Mouse (Mus musculus): ENCODE data around the gene Pik3r5.

The Pik3r5 gene

DNA sequence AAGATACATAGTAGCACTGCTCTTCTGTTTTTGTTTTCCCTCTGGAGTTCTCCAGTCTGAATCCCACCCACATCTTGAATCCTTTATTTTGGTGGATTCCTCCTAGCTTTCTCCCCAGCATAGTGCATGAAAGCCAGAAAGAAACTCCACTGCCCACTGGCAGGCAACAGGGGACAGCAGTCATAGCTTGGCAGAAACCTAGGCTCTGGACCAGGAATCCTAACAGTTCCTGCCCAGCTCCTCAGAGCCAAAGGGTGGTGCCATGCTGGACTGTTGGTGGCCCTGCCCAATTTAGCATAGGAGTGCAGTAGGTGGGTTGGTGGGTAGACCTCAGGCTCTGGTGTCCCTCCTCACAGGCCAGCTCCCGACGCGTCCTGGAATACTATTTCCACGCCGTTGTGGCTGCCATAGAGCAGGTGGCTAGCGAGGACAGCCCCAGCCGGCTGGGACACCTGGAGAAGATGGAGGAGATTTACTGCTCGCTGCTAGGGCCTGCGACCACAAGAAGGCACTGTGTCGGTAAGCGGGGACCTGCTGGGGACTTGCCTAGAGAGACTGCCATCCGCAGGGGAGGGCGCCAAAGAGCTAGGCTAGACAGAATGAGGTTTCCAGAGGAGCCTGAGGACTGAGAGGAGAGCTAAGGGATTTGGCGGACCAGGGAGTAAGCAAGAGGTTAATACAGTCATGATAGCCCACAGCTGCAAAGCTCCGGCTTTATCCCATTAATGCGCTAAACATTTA is 99.3 kb downstream of the Pik3r5 start:
- peak; percentile 57 for DNase-seq (ENCODE audit: low spot score)

DNA sequence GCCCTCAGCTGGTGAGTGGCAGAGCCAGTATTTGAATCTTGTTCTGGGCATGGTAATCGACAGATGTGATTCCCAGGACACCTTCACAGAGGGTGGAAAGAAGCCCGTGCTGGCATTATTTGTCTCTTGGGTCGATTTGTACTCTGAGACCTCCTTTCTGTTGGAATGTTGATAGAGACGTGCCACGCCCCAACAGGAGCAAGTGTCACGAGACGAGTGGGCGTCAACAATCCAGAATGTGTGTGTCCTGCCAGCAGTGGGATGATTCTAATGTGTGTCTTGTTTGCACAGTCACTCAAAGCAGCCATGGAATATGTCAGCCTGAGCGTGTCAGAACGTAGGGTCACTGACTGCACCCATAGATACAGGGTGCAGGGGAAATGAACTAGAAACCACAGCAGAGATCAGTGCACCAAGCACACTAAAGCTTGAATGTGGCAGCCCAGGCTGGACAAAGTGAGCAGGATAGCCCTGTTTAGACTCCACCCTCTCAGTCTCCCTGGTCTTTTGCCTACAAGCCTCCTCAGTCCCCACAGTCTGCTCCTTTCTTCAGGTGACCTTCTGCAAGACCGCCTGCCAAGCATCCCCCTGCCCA is 100.1 kb downstream of the Pik3r5 start:
- no peak for DNase-seq (ENCODE audit: low spot score)

DNA sequence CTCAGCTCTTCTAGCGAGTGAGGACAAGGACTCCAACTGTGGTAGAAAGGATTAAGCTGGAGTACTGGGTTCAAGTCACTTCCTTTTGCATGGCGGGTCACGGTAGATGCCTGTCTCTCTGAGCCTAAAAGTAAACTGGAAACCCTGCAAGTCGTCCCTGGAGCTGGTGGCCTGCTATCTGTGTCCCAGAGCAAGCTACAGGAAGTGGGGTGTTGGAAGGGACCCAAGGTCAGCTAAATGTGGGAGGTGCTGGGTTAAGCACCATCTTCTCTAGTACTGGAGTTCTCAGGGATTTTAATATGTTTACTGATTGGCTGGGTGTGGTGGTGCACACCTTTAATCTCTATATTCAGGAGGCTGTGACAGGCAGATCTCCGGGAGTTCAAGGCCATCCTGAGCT is 100.9 kb downstream of the Pik3r5 start:
- DNase-seq (ENCODE audit: low spot score), result no peak

DNA sequence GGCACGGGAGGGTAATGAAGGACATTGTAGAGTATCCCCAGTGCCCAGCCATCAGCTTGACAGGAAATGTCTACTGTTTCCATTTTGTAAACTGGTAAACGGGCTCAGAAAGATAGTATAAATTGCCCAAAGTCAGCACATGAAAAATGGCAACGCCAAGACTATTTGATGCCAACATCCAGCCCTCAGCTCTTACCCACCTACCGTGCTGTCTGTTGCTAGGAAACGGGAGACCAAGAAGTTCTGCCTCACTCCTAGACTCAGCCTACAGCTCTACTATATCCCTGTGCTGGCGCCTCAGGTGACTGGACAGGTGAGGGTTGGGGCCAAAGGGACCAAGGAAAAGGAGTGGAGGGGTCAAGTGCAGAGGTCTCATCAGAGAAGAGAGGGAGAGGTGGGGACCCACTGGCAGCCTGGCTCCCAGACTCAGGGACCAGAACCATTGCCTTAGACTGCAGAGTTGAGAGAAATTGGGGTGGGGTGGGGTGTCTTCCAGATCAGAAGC is 102.1 kb downstream of the Pik3r5 start:
- DNase-seq (ENCODE audit: low spot score), result no peak

DNA sequence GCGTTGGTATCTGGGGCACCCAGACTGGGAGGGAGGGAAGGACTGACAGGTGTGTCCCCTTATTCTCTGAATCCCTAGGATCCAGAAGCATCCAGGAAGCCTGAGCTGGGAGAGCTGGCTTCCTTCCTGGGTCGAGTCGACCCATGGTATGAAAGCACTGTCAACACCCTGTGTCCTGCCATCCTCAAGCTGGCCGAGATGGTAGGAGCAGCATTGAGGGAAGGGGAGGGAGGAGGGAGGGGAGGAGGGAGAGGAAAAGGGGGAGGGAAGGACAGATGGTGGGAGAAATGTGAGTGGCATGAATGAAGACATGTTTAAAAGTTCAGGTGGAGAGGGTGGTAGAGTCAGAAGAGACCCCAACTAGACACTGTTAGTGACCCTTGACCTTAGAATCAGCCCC is 104.1 kb downstream of the Pik3r5 start:
- no peak for DNase-seq (ENCODE audit: low spot score)

DNA sequence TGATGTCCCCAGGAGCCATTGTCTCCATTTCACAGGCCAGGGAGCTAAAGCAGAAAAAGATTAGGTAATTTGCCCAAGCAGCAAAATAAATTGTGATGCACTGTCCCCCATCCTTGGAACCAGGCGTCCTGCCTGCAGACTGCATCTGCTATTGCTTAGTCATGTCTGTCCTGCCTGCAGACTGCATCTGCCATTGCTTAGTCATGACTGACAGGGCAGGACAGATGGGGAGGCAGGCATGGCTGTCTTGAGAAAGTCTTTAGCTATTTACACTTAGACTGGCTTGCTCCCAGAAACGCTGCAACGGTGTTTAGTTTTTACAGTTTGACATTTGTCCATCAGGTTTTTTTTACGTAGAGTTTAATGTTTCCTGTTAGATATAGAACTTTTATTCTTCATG is 104.5 kb downstream of the Pik3r5 start:
- DNase-seq (ENCODE audit: low spot score), result peak; percentile 52

DNA sequence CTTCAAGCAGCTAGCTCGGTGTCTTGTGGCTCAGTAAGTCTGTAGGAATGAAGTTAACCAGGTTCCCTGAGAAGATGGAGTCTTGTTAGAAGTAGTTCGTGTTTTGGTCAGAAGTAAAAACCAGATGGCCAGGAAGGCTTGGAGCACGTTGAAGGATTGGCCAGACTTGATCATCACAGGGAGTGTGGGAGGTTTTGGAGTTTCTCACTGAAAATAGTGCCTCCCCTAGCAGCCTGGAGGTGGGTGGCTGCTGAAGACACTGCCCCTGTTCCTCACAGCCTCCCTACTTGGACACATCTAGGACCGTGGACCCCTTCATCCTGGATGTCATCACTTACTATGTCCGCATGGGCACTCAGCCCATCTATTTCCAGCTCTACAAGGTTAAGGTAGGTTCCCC is 107.7 kb downstream of the Pik3r5 start:
- DNase-seq (ENCODE audit: low spot score), result no peak

DNA sequence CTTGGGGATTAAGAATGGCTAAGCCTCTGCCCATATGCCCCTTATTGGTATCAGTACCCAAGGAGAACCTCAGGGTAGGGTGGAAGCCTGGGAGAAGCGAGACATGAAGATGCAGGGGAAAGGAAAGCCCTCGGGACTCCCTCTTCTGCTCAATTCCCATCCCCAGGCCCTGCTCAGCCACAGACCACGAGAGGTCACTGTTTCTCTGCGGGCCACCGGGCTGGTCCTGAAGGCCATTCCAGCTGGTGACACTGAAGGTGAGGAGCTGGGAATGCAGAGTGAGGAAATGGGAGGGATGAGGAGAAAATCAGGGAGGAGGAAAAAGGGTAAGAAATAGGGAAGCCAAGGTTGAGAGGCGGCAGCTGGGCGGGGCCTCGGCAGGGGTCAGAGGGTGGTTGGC is 112.6 kb downstream of the Pik3r5 start:
- DNase-seq (ENCODE audit: low spot score), result peak; percentile 50

DNA sequence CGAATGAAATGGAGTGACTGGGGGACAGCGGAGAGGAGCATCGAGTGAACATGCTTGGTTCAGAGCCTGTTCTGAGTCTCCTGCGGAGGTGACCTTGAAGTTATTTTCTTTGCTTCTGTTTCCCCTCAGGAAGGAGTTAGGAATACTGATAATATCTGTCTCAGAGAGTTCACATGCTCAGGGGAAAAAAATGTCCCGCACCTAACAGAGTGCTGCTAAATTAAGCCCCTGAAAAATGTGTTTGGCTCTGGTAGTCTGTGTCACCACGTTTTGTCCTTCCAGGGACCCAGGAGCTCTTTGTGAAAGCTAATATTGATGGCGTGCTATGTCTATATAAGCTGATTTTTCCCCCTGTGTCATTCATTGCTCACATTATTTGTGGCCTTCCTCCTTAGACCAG is 113.3 kb downstream of the Pik3r5 start:
- DNase-seq (ENCODE audit: low spot score), result no peak

DNA sequence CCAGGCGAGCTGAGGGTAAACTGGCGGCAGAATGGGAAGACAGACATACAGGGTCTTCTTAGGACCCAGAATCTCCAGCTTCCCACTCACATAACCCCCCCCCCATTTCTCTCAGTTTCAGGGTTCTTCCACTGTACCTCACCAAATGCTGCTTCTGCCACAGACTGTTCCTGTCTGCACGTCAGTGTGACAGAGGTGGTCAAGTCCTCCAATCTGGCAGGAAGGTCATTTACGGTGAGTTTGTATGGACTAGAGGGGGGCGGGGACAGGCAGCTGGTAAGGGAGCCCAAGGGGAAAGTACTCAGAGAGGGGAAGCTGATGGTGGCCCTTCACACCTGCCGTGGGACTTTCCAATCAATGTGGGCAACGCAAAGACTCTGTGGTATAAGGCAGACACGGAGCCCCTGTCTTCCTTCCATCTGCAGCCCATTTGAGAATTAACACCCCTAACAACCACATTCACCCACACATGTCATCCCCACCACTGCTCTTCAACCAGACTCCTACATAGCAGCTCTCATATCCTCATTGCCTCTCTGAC is 113.8 kb downstream of the Pik3r5 start:
- no peak for DNase-seq (ENCODE audit: low spot score)

Measured in retina, embryonic 14.5 days (tissue).